Mouse (Mus musculus): ENCODE data around the gene Hoxd12. TPM values are rescaled to one million over a fixed set of nuclear protein-coding genes. Genes with fewer than 3 reads are reported as not detected.

The Hoxd12 gene
- polyA plus RNA-seq, 1 experiment from 2014 or later = not detected

DNA sequence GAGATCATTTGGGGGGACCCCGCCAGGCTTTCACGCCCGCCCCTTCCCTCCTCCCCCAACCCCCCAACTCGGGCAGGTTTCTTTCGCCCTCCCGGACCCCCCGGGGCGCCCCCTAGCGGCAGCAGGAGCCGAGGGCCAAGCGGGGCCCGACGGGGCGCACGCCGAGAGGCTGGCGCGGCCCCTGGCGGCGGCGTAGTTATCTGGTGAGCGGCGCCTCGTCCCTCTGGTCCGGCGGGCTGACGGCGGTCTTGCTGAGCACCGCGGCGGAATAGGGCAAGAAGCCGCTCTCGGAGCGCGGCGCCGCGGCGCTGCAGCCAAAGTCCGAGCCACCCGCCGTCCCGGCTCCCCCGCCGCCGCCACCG is 19.4 kb upstream of the Hoxd12 start:
- Histone ChIP-seq H3K4me1 (ENCODE audit: control insufficient read depth, low read depth, low read length) (no peaks in the 10 kb centered on the region; the same call in none of the 2 replicates), H3K36me3 (ENCODE audit: control insufficient read depth, insufficient read depth) (no peaks in the 10 kb centered on the region), H3K27me3 (ENCODE audit: control insufficient read depth, insufficient read depth, low read depth, low read length) (peaks cover 88% of the 10 kb centered on the region), H3K4me3 (ENCODE audit: low read depth, low read length) (peak overlapping the region; percentile 47), H3K4me2 (ENCODE audit: low read depth, low read length) (peak overlapping the region; percentile 48), H3K27ac (ENCODE audit: low read length) (no peak overlapping the region), H3K9me3 (replicated peaks; ENCODE audit: control insufficient read depth, low read length) (no peaks in the 10 kb centered on the region), H3K9ac (ENCODE audit: low read depth, low read length) (no peak overlapping the region)
- ATAC-seq (ENCODE audit: low read depth) = no peak
- 3% methylated on average over 30 of the region's 47 CpGs for WGBS (ENCODE audit: insufficient replicate concordance)

DNA sequence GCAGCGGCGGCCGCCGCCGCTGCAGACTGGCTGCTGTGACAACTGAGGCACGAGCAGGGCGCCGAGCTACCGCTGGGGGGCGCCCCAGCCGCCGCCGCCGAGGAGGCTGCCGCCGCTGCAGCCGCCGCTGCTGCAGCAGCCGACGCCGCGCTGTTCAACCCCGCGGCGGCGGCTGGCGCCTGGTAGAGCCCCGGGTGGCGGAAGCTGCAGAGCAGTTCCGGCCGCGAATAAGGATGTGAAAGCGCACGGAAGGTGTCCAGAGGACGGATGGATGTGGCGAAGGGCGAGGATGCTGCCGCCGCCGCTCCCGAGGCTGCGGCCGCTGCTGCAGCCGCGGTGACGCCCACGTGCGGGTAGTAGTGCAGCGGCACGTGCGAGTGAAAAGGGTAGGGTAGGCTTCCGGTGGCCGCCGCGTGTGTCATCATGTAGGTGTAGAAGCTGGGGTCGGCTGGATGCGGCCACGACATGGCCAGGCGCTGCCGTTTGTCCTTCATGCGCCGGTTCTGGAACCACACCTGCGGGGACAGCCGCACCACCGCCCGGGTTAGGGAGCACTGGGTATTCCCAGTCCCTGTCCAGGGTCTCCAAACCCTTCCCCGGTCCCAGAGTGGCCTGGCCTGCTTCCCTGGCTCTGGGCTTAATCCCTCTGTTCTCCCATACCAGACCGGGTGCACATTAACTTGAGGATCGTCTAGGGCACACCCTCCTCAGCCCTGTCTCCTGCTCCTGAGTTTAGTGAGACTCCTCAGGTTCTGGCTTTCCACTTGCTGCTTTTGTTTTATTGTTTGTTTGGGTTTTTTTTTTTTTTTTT is 18.8 kb upstream of the Hoxd12 start:
- peak overlapping the region; percentile 47 for H3K4me3 ChIP-seq (ENCODE audit: low read depth, low read length)
- WGBS (ENCODE audit: insufficient replicate concordance) = under 1% methylated on average over 68 of the region's 69 CpGs
- peak overlapping the region; percentile 48 for H3K4me2 ChIP-seq (ENCODE audit: low read depth, low read length)
- no peak overlapping the region for H3K9ac ChIP-seq (ENCODE audit: low read depth, low read length)
- H3K36me3 ChIP-seq (ENCODE audit: control insufficient read depth, insufficient read depth) = no peaks in the 10 kb centered on the region
- peaks cover 88% of the 10 kb centered on the region for H3K27me3 ChIP-seq (ENCODE audit: control insufficient read depth, insufficient read depth, low read depth, low read length)
- no peaks in the 10 kb centered on the region; the same call in none of the 2 replicates for H3K4me1 ChIP-seq (ENCODE audit: control insufficient read depth, low read depth, low read length)
- ATAC-seq (ENCODE audit: low read depth) = no peak
- H3K9me3 ChIP-seq (replicated peaks; ENCODE audit: control insufficient read depth, low read length) = no peaks in the 10 kb centered on the region
- H3K27ac ChIP-seq (ENCODE audit: low read length) = no peak overlapping the region

DNA sequence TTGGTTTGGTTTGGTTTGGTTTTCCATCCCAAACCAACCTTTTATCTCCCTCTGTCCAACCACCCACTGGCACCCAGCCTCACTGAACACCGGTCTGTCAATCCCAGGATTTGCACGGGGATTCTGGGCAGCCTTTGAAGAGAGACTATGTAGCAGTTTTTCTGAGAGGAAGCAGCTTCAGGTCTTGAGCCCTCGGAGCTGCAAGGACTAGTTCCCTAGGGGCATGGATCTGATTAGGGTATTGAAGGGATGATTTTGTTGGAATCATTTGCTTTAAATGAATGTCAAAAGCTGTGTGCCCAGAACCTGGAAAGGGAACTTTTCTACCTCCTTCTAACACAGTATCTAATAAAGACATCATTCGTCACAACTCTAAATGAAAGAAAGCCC is 18.2 kb upstream of the Hoxd12 start:
- WGBS (ENCODE audit: insufficient replicate concordance) = 6% methylated on average over 4 of the region's 4 CpGs
- no peak for ATAC-seq (ENCODE audit: low read depth)
- Histone ChIP-seq H3K9me3 (replicated peaks; ENCODE audit: control insufficient read depth, low read length) (no peaks in the 10 kb centered on the region), H3K27me3 (ENCODE audit: control insufficient read depth, insufficient read depth, low read depth, low read length) (peaks cover 89% of the 10 kb centered on the region), H3K4me1 (ENCODE audit: control insufficient read depth, low read depth, low read length) (no peaks in the 10 kb centered on the region; the same call in none of the 2 replicates), H3K36me3 (ENCODE audit: control insufficient read depth, insufficient read depth) (no peaks in the 10 kb centered on the region), H3K4me3 (ENCODE audit: low read depth, low read length) (no peak overlapping the region), H3K9ac (ENCODE audit: low read depth, low read length) (no peak overlapping the region), H3K27ac (ENCODE audit: low read length) (no peak overlapping the region), H3K4me2 (ENCODE audit: low read depth, low read length) (no peak overlapping the region)

DNA sequence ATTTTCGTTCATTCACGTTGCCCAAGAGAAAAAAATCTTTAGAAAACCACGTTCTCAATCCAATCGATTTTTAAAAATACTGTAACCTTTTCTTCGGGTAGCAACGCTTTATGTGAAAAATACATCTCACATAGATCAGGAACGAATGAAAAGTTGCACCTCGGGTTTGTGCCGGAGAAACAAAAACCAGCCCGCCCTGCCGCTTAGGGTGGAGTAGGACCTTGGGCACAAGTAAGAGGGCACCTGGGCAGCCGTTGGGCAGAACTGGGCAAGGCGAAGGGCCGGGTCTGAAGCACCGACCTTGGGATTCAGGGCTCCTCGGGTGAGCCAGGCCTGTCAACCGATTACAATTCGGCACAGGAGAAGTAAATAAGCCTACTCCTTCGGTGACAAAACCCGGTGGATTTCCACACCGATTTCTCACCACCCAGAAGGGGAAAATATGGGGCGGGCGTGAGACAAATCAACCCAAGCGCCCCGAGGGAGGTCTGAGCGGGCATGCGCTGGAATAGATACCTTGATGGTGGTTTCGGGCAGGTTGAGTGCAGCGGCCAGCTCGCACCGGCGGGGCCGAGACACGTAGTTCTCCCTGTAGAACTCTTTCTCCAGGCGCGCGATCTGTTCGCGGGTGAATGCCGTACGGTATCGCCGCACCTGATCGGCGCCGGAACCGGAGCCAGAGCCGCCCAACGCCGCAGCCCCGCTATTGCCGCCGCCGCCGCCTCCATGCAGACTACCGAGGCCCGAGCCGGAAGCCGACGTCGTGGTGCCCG is 17.4 kb upstream of the Hoxd12 start:
- no peaks in the 10 kb centered on the region for H3K9me3 ChIP-seq (replicated peaks; ENCODE audit: control insufficient read depth, low read length)
- H3K27me3 ChIP-seq (ENCODE audit: control insufficient read depth, insufficient read depth, low read depth, low read length) = peaks cover 89% of the 10 kb centered on the region
- no peaks in the 10 kb centered on the region; the same call in none of the 2 replicates for H3K4me1 ChIP-seq (ENCODE audit: control insufficient read depth, low read depth, low read length)
- no peaks in the 10 kb centered on the region for H3K36me3 ChIP-seq (ENCODE audit: control insufficient read depth, insufficient read depth)
- H3K9ac ChIP-seq (ENCODE audit: low read depth, low read length) = no peak overlapping the region
- H3K27ac ChIP-seq (ENCODE audit: low read length) = no peak overlapping the region
- H3K4me2 ChIP-seq (ENCODE audit: low read depth, low read length) = peak overlapping the region; percentile 15; the same call in 1 of the 2 replicates
- ATAC-seq (ENCODE audit: low read depth) = no peak
- no peak overlapping the region for H3K4me3 ChIP-seq (ENCODE audit: low read depth, low read length)
- WGBS (ENCODE audit: insufficient replicate concordance) = 3% methylated on average over 62 of the region's 62 CpGs

DNA sequence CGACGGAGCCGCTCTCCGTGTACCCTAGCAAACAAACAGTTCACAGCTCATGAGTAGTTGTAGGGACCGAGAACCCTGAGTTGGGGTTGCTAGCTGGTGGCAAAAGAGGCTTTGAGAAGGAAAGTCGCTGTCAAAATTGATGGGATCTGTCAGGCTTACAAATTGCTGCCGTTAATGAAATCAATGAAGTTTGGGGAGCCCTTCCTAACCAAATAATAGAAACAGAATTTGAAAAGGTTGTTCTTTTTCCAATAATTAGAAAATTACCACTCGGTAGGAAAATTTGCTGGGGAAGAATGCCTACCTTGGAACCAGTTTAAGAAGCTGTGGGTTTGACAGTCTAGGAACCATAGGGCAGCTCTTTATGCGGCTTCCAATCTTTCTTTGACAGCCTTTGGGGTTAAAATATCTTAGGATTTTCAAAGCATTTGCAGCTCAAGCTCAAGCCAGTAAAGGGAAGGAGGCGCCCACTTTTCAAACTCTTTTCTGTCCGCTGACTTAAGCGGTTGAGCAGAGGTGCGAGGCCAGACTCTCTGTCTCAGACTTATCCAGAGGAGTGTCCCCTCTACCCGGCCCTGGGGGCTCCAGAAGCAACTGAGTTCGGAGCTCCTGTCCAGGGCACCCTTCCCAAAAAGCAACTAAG is 16.7 kb upstream of the Hoxd12 start:
- no peak for ATAC-seq (ENCODE audit: low read depth)
- Histone ChIP-seq H3K4me3 (ENCODE audit: low read depth, low read length) (no peak overlapping the region), H3K27me3 (ENCODE audit: control insufficient read depth, insufficient read depth, low read depth, low read length) (peaks cover 93% of the 10 kb centered on the region), H3K9me3 (replicated peaks; ENCODE audit: control insufficient read depth, low read length) (no peaks in the 10 kb centered on the region), H3K4me1 (ENCODE audit: control insufficient read depth, low read depth, low read length) (no peaks in the 10 kb centered on the region; the same call in none of the 2 replicates), H3K9ac (ENCODE audit: low read depth, low read length) (no peak overlapping the region), H3K4me2 (ENCODE audit: low read depth, low read length) (peak overlapping the region; percentile 15; the same call in 1 of the 2 replicates), H3K36me3 (ENCODE audit: control insufficient read depth, insufficient read depth) (no peaks in the 10 kb centered on the region), H3K27ac (ENCODE audit: low read length) (no peak overlapping the region)
- WGBS (ENCODE audit: insufficient replicate concordance) = 2% methylated on average over 15 of the region's 15 CpGs

DNA sequence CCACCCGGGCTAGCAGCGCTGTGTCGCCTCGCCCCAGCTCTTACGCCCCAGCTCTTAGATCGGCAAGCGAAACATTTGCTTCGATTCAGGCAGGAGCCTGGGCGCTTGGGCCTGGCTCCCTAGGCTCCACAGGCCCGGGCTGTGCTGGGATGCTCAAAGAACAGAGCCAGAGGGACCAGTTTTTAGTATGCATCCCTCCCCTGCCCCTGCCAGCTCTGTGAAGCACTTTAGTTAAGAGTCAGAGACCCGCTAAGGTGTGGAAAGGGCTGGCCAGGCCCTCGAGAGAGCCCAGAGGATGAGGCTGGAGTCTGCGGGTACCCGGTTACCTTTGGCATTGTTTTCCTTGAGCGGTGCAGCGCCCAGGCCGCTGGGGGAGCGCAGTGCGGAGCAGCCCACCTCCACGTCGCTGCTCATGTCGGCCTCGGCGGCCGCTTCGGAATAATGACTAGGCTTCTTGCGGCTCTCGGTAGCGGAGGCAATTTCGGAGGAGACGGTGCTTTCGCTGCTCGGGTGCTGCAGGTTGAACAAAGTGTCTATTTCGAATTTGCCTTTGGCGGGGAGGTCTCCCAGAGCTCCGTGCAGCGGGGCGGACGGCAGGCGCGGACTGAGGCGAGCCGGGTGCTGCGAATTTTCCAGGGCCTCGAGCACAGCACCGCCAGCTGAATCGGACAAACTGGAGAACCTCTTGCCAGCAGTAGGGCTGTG is 16.0 kb upstream of the Hoxd12 start:
- WGBS (ENCODE audit: insufficient replicate concordance) = 2% methylated on average over 47 of the region's 47 CpGs

DNA sequence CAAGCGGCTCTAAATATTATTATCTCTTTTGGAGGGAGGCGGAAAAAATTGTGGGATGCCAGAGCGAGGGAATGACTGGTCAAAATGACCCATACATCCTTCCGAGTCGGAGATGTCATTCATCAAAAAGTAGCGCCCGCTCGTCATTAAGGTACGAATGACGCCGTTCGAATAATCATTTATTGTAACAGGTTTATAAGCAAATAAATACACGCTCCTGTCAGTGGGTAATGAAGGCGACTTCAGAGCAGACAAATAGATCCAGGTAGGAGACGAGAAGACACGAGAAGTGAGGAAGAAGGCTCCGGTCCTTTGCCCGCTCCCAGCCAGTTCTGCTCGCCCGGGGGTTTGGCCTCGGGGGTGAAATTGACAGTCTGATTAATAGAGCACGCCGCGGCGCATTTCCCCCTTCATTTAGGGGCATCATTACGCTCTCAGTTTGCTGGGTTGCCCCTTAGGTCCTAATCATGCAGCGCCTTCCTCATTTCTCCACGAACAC is 15.3 kb upstream of the Hoxd12 start, which contains the start of gene Evx2:
Gene Evx2 (minus strand): TSS at position 51 of the 499 bp plus-strand sequence.
- no peak within 1 kb of the TSS for H3K9ac ChIP-seq (ENCODE audit: low read depth, low read length)
- ATAC-seq (ENCODE audit: low read depth) = no peak
- no peaks in the 10 kb centered on the region for H3K36me3 ChIP-seq (ENCODE audit: control insufficient read depth, insufficient read depth)
- H3K4me3 ChIP-seq (ENCODE audit: low read depth, low read length) = no peak within 1 kb of the TSS
- H3K9me3 ChIP-seq (replicated peaks; ENCODE audit: control insufficient read depth, low read length) = no peaks in the 10 kb centered on the region
- H3K27me3 ChIP-seq (ENCODE audit: control insufficient read depth, insufficient read depth, low read depth, low read length) = peaks cover 98% of the 10 kb centered on the region
- 3% methylated on average over 28 of the region's 28 CpGs for WGBS (ENCODE audit: insufficient replicate concordance)
- H3K4me2 ChIP-seq (ENCODE audit: low read depth, low read length) = no peak within 1 kb of the TSS
- H3K27ac ChIP-seq (ENCODE audit: low read length) = no peak within 1 kb of the TSS
- no peaks in the 10 kb centered on the region; the same call in none of the 2 replicates for H3K4me1 ChIP-seq (ENCODE audit: control insufficient read depth, low read depth, low read length)

More for the DNA sequence above, 16.0 kb upstream of the Hoxd12 start:
- no peaks in the 10 kb centered on the region; the same call in none of the 2 replicates for H3K4me1 ChIP-seq (ENCODE audit: control insufficient read depth, low read depth, low read length)
- H3K27me3 ChIP-seq (ENCODE audit: control insufficient read depth, insufficient read depth, low read depth, low read length) = peaks cover 98% of the 10 kb centered on the region
- no peak overlapping the region for H3K4me3 ChIP-seq (ENCODE audit: low read depth, low read length)
- ATAC-seq (ENCODE audit: low read depth) = no peak
- H3K9ac ChIP-seq (ENCODE audit: low read depth, low read length) = no peak overlapping the region
- no peaks in the 10 kb centered on the region for H3K36me3 ChIP-seq (ENCODE audit: control insufficient read depth, insufficient read depth)
- no peaks in the 10 kb centered on the region for H3K9me3 ChIP-seq (replicated peaks; ENCODE audit: control insufficient read depth, low read length)
- H3K4me2 ChIP-seq (ENCODE audit: low read depth, low read length) = no peak overlapping the region
- no peak overlapping the region for H3K27ac ChIP-seq (ENCODE audit: low read length)
